Mouse (Mus musculus) right cerebral cortex, adult 2 months (tissue): ENCODE results near the gene Muc13.

Experiments used
- DNase-seq, 2 experiments: peaks; one replicate each; pipeline ENCODE4 v3.0.0; 2021 to 2022; ENCODE audit warnings: low spot score in 2 of 2

Gene Muc13

DNA sequence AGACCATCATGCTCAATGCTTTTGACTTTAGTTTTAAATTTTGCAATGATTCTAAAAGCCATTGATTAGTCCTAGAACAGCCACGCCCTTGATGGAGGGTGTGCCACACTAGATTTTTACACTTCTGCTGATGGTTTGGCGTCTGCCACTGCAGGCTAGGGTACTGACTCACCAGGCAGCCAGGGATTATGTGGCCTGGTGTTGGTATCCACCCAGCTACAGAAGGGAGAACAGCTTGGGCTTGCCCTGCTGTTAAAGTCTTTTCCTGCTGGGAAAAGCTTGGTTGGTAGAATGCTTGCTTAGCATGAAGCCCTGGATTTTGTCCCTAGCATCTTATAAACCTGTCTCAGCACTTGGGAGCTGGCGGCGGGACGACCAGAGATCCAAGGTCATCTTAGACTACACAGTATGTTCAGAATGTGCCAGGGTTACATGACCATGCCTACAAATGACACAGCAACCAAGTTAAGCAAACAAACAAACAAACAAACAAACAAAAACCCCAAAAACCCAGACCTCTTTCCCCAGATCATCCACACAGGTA, 69.4 kb downstream of the Muc13 start:
- DNase-seq: no peak
